Mouse (Mus musculus): ENCODE results near the gene Gm35315.
"Not testable (repeated sequence)": the region's sequence is repeated elsewhere in the genome, so short reads cannot be mapped to it uniquely, and the experiment has no call there.

Gene Gm35315

DNA sequence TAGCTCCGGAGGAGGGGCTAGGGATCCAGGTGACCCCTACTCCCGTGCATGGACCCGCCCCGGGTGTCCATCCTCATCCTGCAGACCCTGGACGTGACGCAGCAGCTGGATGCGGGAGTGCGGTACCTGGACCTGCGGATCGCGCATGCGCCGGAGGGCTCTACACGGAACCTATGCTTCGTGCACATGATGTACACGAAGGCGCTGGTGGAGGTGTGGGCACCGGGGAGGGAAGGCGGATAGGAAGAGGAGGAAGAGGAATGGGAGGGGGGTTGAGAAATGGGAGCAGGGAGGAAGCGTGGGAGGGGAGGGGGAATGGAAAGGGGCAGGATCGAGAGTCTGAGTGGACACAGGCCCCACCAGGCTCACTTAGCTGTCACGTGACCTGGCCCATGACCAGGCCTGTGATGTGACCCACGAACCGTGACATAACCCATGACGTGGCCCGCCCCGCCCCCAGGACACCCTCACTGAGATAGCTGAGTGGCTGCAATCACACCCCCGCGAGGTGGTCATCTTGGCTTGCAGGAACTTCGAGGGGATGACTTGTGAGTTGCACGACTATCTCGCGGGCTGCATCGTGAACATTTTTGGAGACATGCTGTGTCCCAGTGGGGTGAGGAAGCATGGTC is 7.6 kb upstream of the Gm35315 start:
- DNase-seq (ENCODE audit: low read depth, low spot score): no peak

DNA sequence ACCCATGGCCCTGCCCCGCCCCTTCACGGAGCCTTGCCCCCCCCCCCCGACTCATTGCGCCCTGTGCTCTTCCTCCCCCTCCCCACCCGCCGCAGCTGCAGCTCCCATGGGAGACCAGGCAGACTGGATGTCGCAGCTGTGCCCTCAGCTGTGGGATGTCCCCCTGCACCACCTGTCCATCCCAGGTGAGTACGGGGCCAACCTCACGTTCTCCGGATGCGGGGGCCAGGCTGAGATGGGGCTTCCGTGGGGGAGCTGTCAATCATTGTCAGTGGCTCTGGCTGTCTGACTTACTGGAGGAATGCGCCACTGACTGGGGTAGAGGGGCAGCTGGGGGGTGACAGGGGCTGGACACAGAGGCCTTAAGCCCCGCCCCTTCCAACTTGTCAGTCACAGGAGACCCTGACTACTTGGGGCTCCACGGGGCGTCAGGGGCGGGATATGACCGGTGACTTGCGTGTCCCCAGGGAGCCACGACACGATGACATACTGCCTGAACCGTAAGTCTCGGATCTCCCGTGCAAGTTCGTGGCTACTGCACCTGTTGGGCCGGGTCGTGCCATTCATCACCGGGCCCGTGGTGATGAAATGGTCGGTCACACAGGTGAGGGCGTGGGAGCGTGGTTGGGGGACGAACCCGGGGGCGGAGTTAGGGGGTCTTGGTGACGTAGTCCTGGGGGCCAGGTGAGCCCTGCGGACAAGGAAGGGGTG is 6.9 kb upstream of the Gm35315 start:
- DNase-seq (ENCODE audit: low read depth, low spot score): no peak

- no peak for DNase-seq (ENCODE audit: low read depth, low spot score)
Measured at GRCm38 (mm10) chr5:110099656-110100580, 5.7 kb upstream of the Gm35315 start, which contains the start of gene Plcxd1. Plcxd1 (plus strand) TSS chr5:110099969.

DNA sequence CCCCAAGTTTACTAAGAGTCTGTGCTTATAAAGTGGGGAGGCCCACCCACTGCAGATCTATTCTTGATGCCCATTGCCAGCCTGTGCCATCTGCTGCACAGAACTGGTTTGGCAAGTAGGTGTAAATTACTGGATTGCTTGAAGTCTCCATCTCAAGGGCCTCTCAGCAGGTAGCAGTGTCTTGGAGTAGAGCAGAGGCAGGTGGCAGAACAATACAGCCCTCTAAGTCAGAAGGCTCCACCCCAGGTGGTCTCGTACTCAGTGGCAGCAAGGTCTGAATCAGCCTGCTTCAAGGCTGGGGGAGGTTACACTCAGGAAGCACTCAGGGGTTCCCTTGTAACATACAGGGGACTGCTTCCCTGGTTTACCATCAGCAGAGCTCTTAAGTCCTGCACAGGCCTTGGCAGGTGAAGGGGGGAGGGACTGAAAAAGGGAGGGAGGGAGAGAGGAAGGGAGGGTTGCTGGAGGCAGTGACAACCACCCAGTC is 4.8 kb upstream of the Gm35315 start:
- DNase-seq (ENCODE audit: low read depth, low spot score): no peak

GRCm38 (mm10) chr5:110094847-110095213 is 610 bp upstream of the Gm35315 start:
- no peak for DNase-seq (ENCODE audit: low read depth, low spot score)

DNA sequence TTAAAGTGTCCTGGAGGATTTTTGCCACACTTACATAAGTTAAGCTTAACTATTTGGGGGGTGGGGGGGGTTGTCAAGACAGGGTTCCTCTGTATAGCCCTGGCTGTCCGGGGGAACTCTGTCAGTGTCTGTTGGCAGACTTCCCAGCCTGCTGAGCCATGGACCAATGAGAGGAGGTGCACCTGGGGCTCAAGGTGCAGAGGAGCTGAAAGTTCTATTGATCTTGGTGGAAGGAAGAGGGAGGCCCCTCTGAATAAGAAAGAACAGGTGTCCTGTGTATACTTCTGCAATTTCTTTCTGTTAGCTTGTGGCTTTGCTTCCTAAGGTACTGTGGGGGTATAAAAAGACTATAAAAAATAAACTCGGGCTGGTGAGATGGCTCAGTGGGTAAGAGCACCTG is 2.7 kb downstream of the Gm35315 start:
- no peak for DNase-seq (ENCODE audit: low read depth, low spot score)

DNA sequence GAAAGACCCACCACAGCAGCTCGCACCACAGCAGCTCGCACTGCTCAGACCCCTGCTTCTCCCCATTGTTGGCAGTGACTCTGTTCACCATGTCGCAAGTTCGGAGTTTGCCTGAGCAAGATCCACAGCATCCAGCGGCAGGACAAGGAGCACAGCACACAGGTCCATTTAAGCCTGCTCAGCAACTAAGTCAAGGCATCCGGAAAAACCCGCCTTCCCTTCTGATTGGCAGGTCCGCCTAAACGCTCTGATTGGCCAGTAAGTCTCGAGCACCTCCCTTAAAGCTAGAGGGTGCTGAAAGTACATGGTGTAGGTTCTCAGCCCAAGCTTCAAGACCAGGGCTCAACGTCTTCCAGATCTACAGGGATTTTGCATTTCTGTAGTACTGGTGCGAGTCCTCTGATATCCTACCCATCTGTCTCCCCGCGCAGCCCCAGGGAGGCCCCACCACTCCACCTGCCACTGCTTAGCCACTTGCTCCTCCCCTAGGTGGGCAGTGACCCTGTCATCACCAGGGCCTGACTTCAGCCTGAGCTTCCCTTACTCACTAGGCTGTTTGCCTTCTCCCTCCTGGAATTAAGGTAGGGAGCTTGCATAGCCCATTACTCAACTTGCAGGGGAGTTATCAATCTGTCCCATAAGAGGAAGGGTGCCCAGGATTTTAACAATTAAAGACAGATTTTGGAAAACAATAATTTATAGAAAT is 7.9 kb downstream of the Gm35315 start:
- no peak for DNase-seq (ENCODE audit: low read depth, low spot score)

- DNase-seq (ENCODE audit: low read depth, low spot score): no peak
Measured at GRCm38 (mm10) chr5:110082961-110083360, 11.3 kb downstream of the Gm35315 start.

DNA sequence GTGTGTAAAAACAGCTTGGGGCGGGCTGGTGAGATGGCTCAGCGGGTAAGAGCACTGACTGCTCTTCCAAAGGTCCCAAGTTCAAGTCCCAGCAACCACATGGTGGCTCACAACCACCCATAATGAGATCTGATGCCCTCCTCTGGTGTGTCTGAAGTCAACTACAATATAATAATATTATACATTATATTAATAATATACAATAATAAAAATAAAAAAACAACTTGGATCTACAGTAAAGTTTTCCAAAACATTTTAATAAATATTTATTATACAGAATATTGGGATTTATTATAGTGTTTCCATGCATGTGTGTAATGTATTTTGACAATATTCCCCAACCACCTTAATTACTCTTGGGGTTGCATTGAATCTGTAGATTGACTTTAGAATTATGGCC is 21.8 kb downstream of the Gm35315 start, which contains the start of gene Gm17655:
TSS of gene Gm17655 (minus strand) at position 101 of the 400 bp plus-strand sequence.
- not testable (repeated sequence) for DNase-seq (ENCODE audit: low read depth, low spot score)

DNA sequence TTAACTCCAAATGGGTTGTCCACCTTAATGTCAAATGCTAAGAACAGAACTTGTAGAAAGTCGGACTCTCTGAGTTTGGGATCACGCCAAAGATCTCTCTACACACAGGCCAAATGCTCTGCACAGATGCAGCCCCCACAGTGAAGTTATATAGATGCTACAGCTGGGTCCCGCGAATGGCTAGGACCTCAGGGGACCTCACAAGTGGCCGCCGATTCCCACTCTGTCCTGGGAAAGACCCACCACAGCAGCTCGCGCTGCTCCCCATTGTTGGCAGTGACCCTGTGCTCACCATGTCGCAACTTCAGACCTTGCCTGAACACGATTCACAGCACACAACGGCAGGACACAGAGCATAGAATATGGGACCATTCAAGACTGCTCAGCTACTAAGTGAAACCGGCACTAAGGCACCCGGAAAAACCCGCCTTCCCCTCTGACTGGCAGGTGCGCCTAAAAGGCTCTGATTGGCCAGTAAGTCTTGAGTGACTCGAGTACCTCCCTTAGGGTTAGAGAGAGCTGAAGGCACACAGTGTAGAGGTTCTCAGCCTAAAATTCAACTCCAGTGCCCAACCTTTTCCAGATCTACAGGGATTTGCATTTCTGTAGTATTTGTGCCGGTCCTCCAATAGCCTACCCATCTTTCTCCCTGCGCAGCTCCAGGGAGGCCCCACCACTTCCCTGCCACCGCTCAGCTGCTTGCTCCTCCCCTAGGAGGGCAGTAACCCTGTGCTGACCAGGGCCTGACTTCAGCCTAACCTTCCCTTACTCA is 36.4 kb downstream of the Gm35315 start:
- peak; percentile 60 for DNase-seq (ENCODE audit: low read depth, low spot score)
